Mouse (Mus musculus) yolk sac, embryonic 10.5 days (tissue): ENCODE measurements around the gene Eya2.

Experiments used
- DNase-seq: peaks from one replicate; pipeline ENCODE4 v3.0.0-alpha.2; 2017; ENCODE audit warnings: low spot score

The Eya2 gene

GRCm38 (mm10) chr2:165717182-165718176 is 122.6 kb downstream of the Eya2 start:
- no peak for DNase-seq

GRCm38 (mm10) chr2:165719382-165719781 is 124.5 kb downstream of the Eya2 start:
- DNase-seq, result no peak

GRCm38 (mm10) chr2:165721941-165722340 is 127.1 kb downstream of the Eya2 start:
- no peak for DNase-seq

GRCm38 (mm10) chr2:165732552-165733238 is 137.9 kb downstream of the Eya2 start:
- no peak for DNase-seq

- no peak for DNase-seq
These were observed 138.9 kb downstream of the Eya2 start for GRCm38 (mm10) chr2:165733701-165734100.

GRCm38 (mm10) chr2:165736297-165736696 is 141.5 kb downstream of the Eya2 start:
- DNase-seq, result no peak

GRCm38 (mm10) chr2:165740381-165740780 is 145.5 kb downstream of the Eya2 start:
- DNase-seq, result no peak

- DNase-seq, result peak; percentile 32
These were observed 146.2 kb downstream of the Eya2 start for GRCm38 (mm10) chr2:165740982-165741381.

- no peak for DNase-seq
These were observed 146.8 kb downstream of the Eya2 start for GRCm38 (mm10) chr2:165741526-165742050.

- no peak for DNase-seq
These were observed 147.5 kb downstream of the Eya2 start for GRCm38 (mm10) chr2:165742210-165742786.

GRCm38 (mm10) chr2:165745306-165746098 is 150.7 kb downstream of the Eya2 start:
- no peak for DNase-seq

GRCm38 (mm10) chr2:165747975-165748374 is 153.1 kb downstream of the Eya2 start:
- no peak for DNase-seq

- no peak for DNase-seq
These were observed 153.6 kb downstream of the Eya2 start for GRCm38 (mm10) chr2:165748426-165748825.

GRCm38 (mm10) chr2:165751068-165751467 is 156.2 kb downstream of the Eya2 start:
- no peak for DNase-seq

GRCm38 (mm10) chr2:165752704-165753103 is 157.9 kb downstream of the Eya2 start:
- DNase-seq, result no peak

GRCm38 (mm10) chr2:165757799-165758198 is 163.0 kb downstream of the Eya2 start:
- DNase-seq, result no peak

GRCm38 (mm10) chr2:165758534-165758933 is 163.7 kb downstream of the Eya2 start:
- no peak for DNase-seq

GRCm38 (mm10) chr2:165759421-165759985 is 164.7 kb downstream of the Eya2 start:
- DNase-seq, result no peak

GRCm38 (mm10) chr2:165768805-165769358 is 174.1 kb downstream of the Eya2 start:
- no peak for DNase-seq

- no peak for DNase-seq
These were observed 174.6 kb downstream of the Eya2 start for GRCm38 (mm10) chr2:165769375-165769948.
